23 mouse cellular contexts compared by ENCODE assay signal in genomic region chr11:32256566-32256965, GRCm38 (mm10). TPM values are rescaled to one million over a fixed set of nuclear protein-coding genes. Genes with fewer than 3 reads are reported as not detected.
DNase-seq lines count a peak whose midpoint lies in the region; ATAC-seq and TF ChIP-seq lines count a peak whose summit lies in the region.
"Had no signal": no experiment of that assay in that cellular context is flagged by ENCODE, and none has a peak within 500 bp of the region (broad histone marks: within the 10 kb centered on the region; RNA-seq: fewer than 3 reads in every experiment).

No protein-coding gene starts in this region.

- no peak overlapping the region for H3K4me2 ChIP-seq in hindbrain, embryonic 13.5 days
- H3K4me2 ChIP-seq in embryonic facial prominence, embryonic 12.5 days (replicated peaks) = no peak overlapping the region
- peak overlapping the region; percentile 54 for H3K4me2 ChIP-seq in liver, embryonic 14.5 days (ENCODE audit: low read depth)
- H3K4me2 ChIP-seq: heart, embryonic 15.5 days; limb, embryonic 13.5 days; midbrain, embryonic 13.5 days; neural tube, embryonic 13.5 days had no signal

- H3K27me3 ChIP-seq in hindbrain, embryonic 10.5 days (ENCODE audit: insufficient read depth, poor library complexity, severe bottlenecking) = no peaks in the 10 kb centered on the region
- no peaks in the 10 kb centered on the region for H3K27me3 ChIP-seq in hindbrain, embryonic 13.5 days
- no peaks in the 10 kb centered on the region for H3K27me3 ChIP-seq in embryonic facial prominence, embryonic 12.5 days
- no peaks in the 10 kb centered on the region for H3K27me3 ChIP-seq in liver, embryonic 14.5 days (ENCODE audit: control insufficient read depth, insufficient read depth, low read length)
- H3K27me3 ChIP-seq: heart, embryonic 15.5 days; limb, embryonic 13.5 days; midbrain, embryonic 13.5 days; neural tube, embryonic 13.5 days had no signal

- 94% methylated on average over 3 of the region's 3 CpGs for WGBS in hindbrain, embryonic 10.5 days
- 91% methylated on average over 3 of the region's 3 CpGs for WGBS in hindbrain, embryonic 13.5 days
- 72% methylated on average over 3 of the region's 3 CpGs for WGBS in bone marrow, adult 2 months
- 86% methylated on average over 3 of the region's 3 CpGs for WGBS in embryonic facial prominence, embryonic 12.5 days
- WGBS in liver, embryonic 14.5 days (ENCODE audit: insufficient replicate concordance) = 44% methylated on average over 3 of the region's 3 CpGs

- no peak overlapping the region; the same call in 1 of the 2 replicates for H3K9ac ChIP-seq in hindbrain, embryonic 13.5 days
- H3K9ac ChIP-seq in embryonic facial prominence, embryonic 12.5 days = no peak overlapping the region
- H3K9ac ChIP-seq in liver, embryonic 14.5 days (replicated peaks) = peak overlapping the region; percentile 92
- H3K9ac ChIP-seq: forebrain, postnatal 0 days; heart, embryonic 15.5 days; limb, embryonic 13.5 days; midbrain, embryonic 13.5 days; neural tube, embryonic 13.5 days had no signal

- peak overlapping the region; percentile 46 for H3K27ac ChIP-seq in hindbrain, embryonic 10.5 days
- no peak overlapping the region for H3K27ac ChIP-seq in hindbrain, embryonic 13.5 days
- H3K27ac ChIP-seq in bone marrow, adult 2 months (ENCODE audit: control insufficient read depth, insufficient read depth, low read depth, low read length, poor library complexity) = peak overlapping the region; percentile 95
- 0 out of 2 replicates have a peak overlapping the region, but pooled peaks have one; percentile 14 for H3K27ac ChIP-seq in embryonic facial prominence, embryonic 12.5 days
- peak overlapping the region; percentile 100 for H3K27ac ChIP-seq in liver, embryonic 14.5 days
- H3K27ac ChIP-seq: heart, embryonic 15.5 days; limb, embryonic 13.5 days; midbrain, embryonic 13.5 days; neural tube, embryonic 13.5 days had no signal

- H3K4me3 ChIP-seq in hindbrain, embryonic 10.5 days = no peak overlapping the region
- no peak overlapping the region for H3K4me3 ChIP-seq in hindbrain, embryonic 13.5 days
- no peak overlapping the region for H3K4me3 ChIP-seq in bone marrow, adult 2 months (replicated peaks; ENCODE audit: control insufficient read depth, low read depth, low read length)
- H3K4me3 ChIP-seq in embryonic facial prominence, embryonic 12.5 days = no peak overlapping the region
- peak overlapping the region; percentile 11 to 22; a peak in 3 of 4 replicates for H3K4me3 ChIP-seq in liver, embryonic 14.5 days (ENCODE audit: insufficient read depth in 1 of 2, low read depth in 2 of 2, low read length in 2 of 2)
- H3K4me3 ChIP-seq: heart, embryonic 15.5 days; limb, embryonic 13.5 days; midbrain, embryonic 13.5 days; neural tube, embryonic 13.5 days had no signal

- no peak for DNase-seq in hindbrain, embryonic 10.5 days (ENCODE audit: low spot score)
- no peak for DNase-seq in liver, embryonic 14.5 days (ENCODE audit: low read depth in 3 of 3, low spot score in 3 of 3)
- no peak for DNase-seq in gastrocnemius, postnatal 4 days (ENCODE audit: low spot score in 2 of 2)
- no peak for DNase-seq in cerebellum, adult 9-10 months
- DNase-seq: adrenal gland, adult 8-10 months; cerebellum, postnatal 14 days; embryo, embryonic 11 days; forebrain, postnatal 0 days; gastrocnemius, postnatal 36 days; kidney, adult 18-20 months; kidney, postnatal 10 days; layer of hippocampus, adult 9-11 months; right cerebral cortex, adult 18-20 months; spleen, adult 18-20 months; thymus, postnatal 36 days had no signal

- H3K9me3 ChIP-seq in hindbrain, embryonic 10.5 days = no peaks in the 10 kb centered on the region
- H3K9me3 ChIP-seq in hindbrain, embryonic 13.5 days = no peaks in the 10 kb centered on the region
- no peaks in the 10 kb centered on the region for H3K9me3 ChIP-seq in embryonic facial prominence, embryonic 12.5 days
- H3K9me3 ChIP-seq in liver, embryonic 14.5 days (ENCODE audit: control insufficient read depth, low read length) = no peaks in the 10 kb centered on the region
- H3K9me3 ChIP-seq: heart, embryonic 15.5 days; limb, embryonic 13.5 days; midbrain, embryonic 13.5 days; neural tube, embryonic 13.5 days had no signal

- no peak for ATAC-seq in hindbrain, embryonic 13.5 days (ENCODE audit: low FRiP score)
- ATAC-seq in embryonic facial prominence, embryonic 12.5 days (ENCODE audit: insufficient number of reproducible peaks, insufficient read depth, low FRiP score, low TSS enrichment) = no peak
- peak; percentile 14; the same call in 1 of the 2 replicates for ATAC-seq in liver, embryonic 14.5 days (ENCODE audit: insufficient read depth)
- ATAC-seq: forebrain, postnatal 0 days; midbrain, embryonic 13.5 days had no signal

- no peaks in the 10 kb centered on the region for H3K4me1 ChIP-seq in hindbrain, embryonic 10.5 days (replicated peaks)
- H3K4me1 ChIP-seq in hindbrain, embryonic 13.5 days (replicated peaks) = no peaks in the 10 kb centered on the region
- H3K4me1 ChIP-seq in bone marrow, adult 2 months (ENCODE audit: control insufficient read depth, insufficient read depth, low read length) = peaks cover 5% of the 10 kb centered on the region
- H3K4me1 ChIP-seq in embryonic facial prominence, embryonic 12.5 days = no peaks in the 10 kb centered on the region
- H3K4me1 ChIP-seq in liver, embryonic 14.5 days (replicated peaks; ENCODE audit: control insufficient read depth in 2 of 2, insufficient read depth in 2 of 2, low read length in 1 of 2) = peaks cover 70 to 73% of the 10 kb centered on the region in 2 experiments
- H3K4me1 ChIP-seq: heart, embryonic 15.5 days; limb, embryonic 13.5 days; midbrain, embryonic 13.5 days had no signal

- TF ChIP-seq POLR2A in bone marrow, adult 2 months (IDR thresholded peaks at IDR 0.05; ENCODE audit: borderline replicate concordance, control insufficient read depth, low read depth, low read length) = no peak

- no peak for TF ChIP-seq EP300 in liver, embryonic 14.5 days (IDR thresholded peaks at IDR 0.05; ENCODE audit: low read depth)

- peaks cover 65% of the 10 kb centered on the region for H3K36me3 ChIP-seq in hindbrain, embryonic 10.5 days
- peaks cover 48% of the 10 kb centered on the region for H3K36me3 ChIP-seq in hindbrain, embryonic 13.5 days
- H3K36me3 ChIP-seq in embryonic facial prominence, embryonic 12.5 days = peaks cover 24% of the 10 kb centered on the region
- peaks cover 43% of the 10 kb centered on the region for H3K36me3 ChIP-seq in liver, embryonic 14.5 days (replicated peaks; ENCODE audit: control insufficient read depth, insufficient read depth, low read depth)

- no peak for TF ChIP-seq CTCF in bone marrow, adult 2 months (IDR thresholded peaks at IDR 0.05; ENCODE audit: control insufficient read depth, insufficient read depth, low read length)
- TF ChIP-seq CTCF in liver, embryonic 14.5 days (IDR thresholded peaks at IDR 0.05; ENCODE audit: low read depth) = no peak

RNA-seq across cellular contexts. Expression of gene Nprl3, which starts 10.9 kb away (rescaled TPM):
- 41.1 and 45.6 TPM in 2 replicates for polyA plus RNA-seq in hindbrain, embryonic 10.5 days (2016; fragmentation: Nextera tagmentation; extraction: Ambion mirVana)
- 43.5 and 51.8 TPM in 2 replicates for polyA plus RNA-seq in hindbrain, embryonic 13.5 days (2015; fragmentation: Nextera tagmentation; extraction: Ambion mirVana)
- polyA plus RNA-seq in bone marrow, adult 2 months (2011; ENCODE audit: insufficient read depth, insufficient read length, low replicate concordance, missing spikeins) = 69.5 and 75.3 TPM in 2 replicates
- 47.9 and 48.2 TPM in 2 replicates for polyA plus RNA-seq in embryonic facial prominence, embryonic 12.5 days (2016; fragmentation: Nextera tagmentation; extraction: Ambion mirVana)
- 36.8 and 44.5 TPM in 2 replicates for polyA plus RNA-seq in liver, embryonic 14.5 days (2012; rRNA removed)
- polyA plus RNA-seq in liver, embryonic 14.5 days (2014; fragmentation: Nextera tagmentation; extraction: Ambion mirVana) = 16.5 and 16.8 TPM in 2 replicates
- total RNA-seq in gastrocnemius, postnatal 4 days (2021) = 10 to 100 TPM; 26.1 to 33.5 TPM

RNA-seq across cellular contexts. Expression of gene Hba-x, which starts 19.6 kb away (rescaled TPM):
- 3,492 and 3,546 TPM in 2 replicates for polyA plus RNA-seq in hindbrain, embryonic 10.5 days (2016; fragmentation: Nextera tagmentation; extraction: Ambion mirVana)
- 392 and 434 TPM in 2 replicates for polyA plus RNA-seq in hindbrain, embryonic 13.5 days (2015; fragmentation: Nextera tagmentation; extraction: Ambion mirVana)
- 2.6 and 3.5 TPM in 2 replicates for polyA plus RNA-seq in bone marrow, adult 2 months (2011; ENCODE audit: insufficient read depth, insufficient read length, low replicate concordance, missing spikeins)
- polyA plus RNA-seq in embryonic facial prominence, embryonic 12.5 days (2016; fragmentation: Nextera tagmentation; extraction: Ambion mirVana) = 1,599 and 1,804 TPM in 2 replicates
- polyA plus RNA-seq in liver, embryonic 14.5 days (2012; rRNA removed) = 32.1 and 38.8 TPM in 2 replicates
- 74.9 and 85.3 TPM in 2 replicates for polyA plus RNA-seq in liver, embryonic 14.5 days (2014; fragmentation: Nextera tagmentation; extraction: Ambion mirVana)
- total RNA-seq in gastrocnemius, postnatal 4 days (2021) = not detected
- total RNA-seq: adrenal gland, adult 8-10 months; forebrain, postnatal 0 days; gastrocnemius, postnatal 36 days; left cerebral cortex, postnatal 10 days had no signal
- polyA plus RNA-seq: forebrain, postnatal 0 days had no signal

RNA-seq across cellular contexts. Expression of gene Hba-a1, which starts 26.7 kb away (rescaled TPM):
- polyA plus RNA-seq in hindbrain, embryonic 10.5 days (2016; fragmentation: Nextera tagmentation; extraction: Ambion mirVana) = 2,485 and 2,589 TPM in 2 replicates
- polyA plus RNA-seq in hindbrain, embryonic 13.5 days (2015; fragmentation: Nextera tagmentation; extraction: Ambion mirVana) = 2,436 and 2,656 TPM in 2 replicates
- 17,767 and 55,751 TPM in 2 replicates for polyA plus RNA-seq in bone marrow, adult 2 months (2011; ENCODE audit: insufficient read depth, insufficient read length, low replicate concordance, missing spikeins)
- 3,181 and 3,391 TPM in 2 replicates for polyA plus RNA-seq in embryonic facial prominence, embryonic 12.5 days (2016; fragmentation: Nextera tagmentation; extraction: Ambion mirVana)
- 26,041 and 60,430 TPM in 2 replicates for polyA plus RNA-seq in liver, embryonic 14.5 days (2012; rRNA removed)
- polyA plus RNA-seq in liver, embryonic 14.5 days (2014; fragmentation: Nextera tagmentation; extraction: Ambion mirVana) = 70,707 and 74,513 TPM in 2 replicates
- 100 to 1,000 TPM; 293 to 605 TPM for total RNA-seq in gastrocnemius, postnatal 4 days (2021)

RNA-seq across cellular contexts. Expression of gene Hbq1b, which starts 30.2 kb away (rescaled TPM):
- 6.2 and 6.4 TPM in 2 replicates for polyA plus RNA-seq in hindbrain, embryonic 10.5 days (2016; fragmentation: Nextera tagmentation; extraction: Ambion mirVana)
- polyA plus RNA-seq in hindbrain, embryonic 13.5 days (2015; fragmentation: Nextera tagmentation; extraction: Ambion mirVana) = 0.68 and 1.4 TPM in 2 replicates
- polyA plus RNA-seq in bone marrow, adult 2 months (2011; ENCODE audit: insufficient read depth, insufficient read length, low replicate concordance, missing spikeins) = 44.2 and 73.9 TPM in 2 replicates
- 2.5 and 4.6 TPM in 2 replicates for polyA plus RNA-seq in embryonic facial prominence, embryonic 12.5 days (2016; fragmentation: Nextera tagmentation; extraction: Ambion mirVana)
- 127 and 156 TPM in 2 replicates for polyA plus RNA-seq in liver, embryonic 14.5 days (2012; rRNA removed)
- 157 and 161 TPM in 2 replicates for polyA plus RNA-seq in liver, embryonic 14.5 days (2014; fragmentation: Nextera tagmentation; extraction: Ambion mirVana)
- not detected for total RNA-seq in gastrocnemius, postnatal 4 days (2021)
- total RNA-seq: adrenal gland, adult 8-10 months; gastrocnemius, postnatal 36 days had no signal

RNA-seq across cellular contexts. Expression of gene Mpg, which starts 30.3 kb away (rescaled TPM):
- polyA plus RNA-seq in hindbrain, embryonic 10.5 days (2016; fragmentation: Nextera tagmentation; extraction: Ambion mirVana) = 34.2 and 36.3 TPM in 2 replicates
- polyA plus RNA-seq in hindbrain, embryonic 13.5 days (2015; fragmentation: Nextera tagmentation; extraction: Ambion mirVana) = 35.6 and 38.7 TPM in 2 replicates
- 10.9 and 20.1 TPM in 2 replicates for polyA plus RNA-seq in bone marrow, adult 2 months (2011; ENCODE audit: insufficient read depth, insufficient read length, low replicate concordance, missing spikeins)
- polyA plus RNA-seq in embryonic facial prominence, embryonic 12.5 days (2016; fragmentation: Nextera tagmentation; extraction: Ambion mirVana) = 36.0 and 36.5 TPM in 2 replicates
- 8.1 and 9.9 TPM in 2 replicates for polyA plus RNA-seq in liver, embryonic 14.5 days (2012; rRNA removed)
- 17.0 and 18.1 TPM in 2 replicates for polyA plus RNA-seq in liver, embryonic 14.5 days (2014; fragmentation: Nextera tagmentation; extraction: Ambion mirVana)
- 10 to 100 TPM; 17.6 to 18.2 TPM for total RNA-seq in gastrocnemius, postnatal 4 days (2021)

Comparison
In these comparisons a context has a peak if more than half of its experiments do, and no peak if none do; other contexts are left out.
1. H3K4me3 ChIP-seq: peak in liver, embryonic 14.5 days (2 of 2); none in hindbrain, embryonic 10.5 days (single experiment), hindbrain, embryonic 13.5 days (single experiment), bone marrow, adult 2 months (single experiment) and embryonic facial prominence, embryonic 12.5 days (single experiment).